Mouse (Mus musculus) frontal cortex, adult 2 months (tissue): Measurements from ENCODE around the gene Ccdc71. TPM values are rescaled to one million over a fixed set of nuclear protein-coding genes. Genes with fewer than 3 reads are reported as not detected.

Experiments used
- DNase-seq, 2 experiments: peaks; one replicate each; pipeline ENCODE4 v3.0.0; 2022; ENCODE audit warnings: low spot score in 1 of 2; ENCODE audit errors: extremely low spot score in 1 of 2
- polyA plus RNA-seq: library from polyadenylated mRNA; depleted of rRNA; stranded (reverse); fragments of >200 nt; gene quantifications from 2 replicates; pipeline ENCODE4 v1.2.3, GENCODE M21; 2012

Gene Ccdc71
- polyA plus RNA-seq, 1 experiment: 22.3 TPM

GRCm38 (mm10) chr9:108455747-108456571 lies 4.4 kb upstream of the Ccdc71 start:
- no peak for DNase-seq

DNA sequence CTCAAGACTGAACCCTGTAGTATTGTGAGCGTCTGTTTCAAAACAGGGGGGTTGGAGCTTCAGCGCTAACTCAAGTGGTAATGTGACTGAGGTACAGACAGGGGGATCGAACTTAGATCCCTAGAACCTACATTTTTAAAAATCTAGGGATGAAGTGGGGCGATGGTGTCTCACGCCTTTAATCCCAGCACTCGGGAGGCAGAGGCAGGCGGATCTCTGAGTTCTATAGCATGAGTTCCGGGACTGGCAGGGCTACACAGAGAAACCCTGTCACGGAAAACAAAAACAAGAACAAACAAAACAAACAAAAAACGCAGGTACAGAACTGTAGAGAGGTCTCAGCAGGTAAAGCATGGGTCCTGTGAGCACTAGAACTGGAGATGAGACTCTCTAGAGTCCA lies 3.4 kb upstream of the Ccdc71 start:
- DNase-seq: no peak

DNA sequence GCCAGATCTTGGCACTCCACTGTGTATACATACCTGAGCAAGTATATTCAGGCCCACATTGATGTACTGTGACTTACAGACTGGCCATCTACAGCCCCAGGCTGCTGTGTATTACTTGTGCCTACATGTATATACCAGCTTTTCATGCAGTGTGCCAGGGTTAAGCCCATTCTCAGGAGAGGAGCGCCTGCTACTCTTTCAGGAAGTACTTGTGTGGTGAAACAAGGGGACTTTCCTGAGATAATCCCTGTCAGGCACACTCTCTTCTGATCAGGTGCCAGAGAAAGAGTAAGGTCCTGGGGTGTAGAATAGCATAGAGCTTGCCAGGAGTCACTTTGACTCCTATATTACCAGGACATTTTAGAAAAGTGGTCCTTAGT lies 398 bp upstream of the Ccdc71 start:
- no peak for DNase-seq

DNA sequence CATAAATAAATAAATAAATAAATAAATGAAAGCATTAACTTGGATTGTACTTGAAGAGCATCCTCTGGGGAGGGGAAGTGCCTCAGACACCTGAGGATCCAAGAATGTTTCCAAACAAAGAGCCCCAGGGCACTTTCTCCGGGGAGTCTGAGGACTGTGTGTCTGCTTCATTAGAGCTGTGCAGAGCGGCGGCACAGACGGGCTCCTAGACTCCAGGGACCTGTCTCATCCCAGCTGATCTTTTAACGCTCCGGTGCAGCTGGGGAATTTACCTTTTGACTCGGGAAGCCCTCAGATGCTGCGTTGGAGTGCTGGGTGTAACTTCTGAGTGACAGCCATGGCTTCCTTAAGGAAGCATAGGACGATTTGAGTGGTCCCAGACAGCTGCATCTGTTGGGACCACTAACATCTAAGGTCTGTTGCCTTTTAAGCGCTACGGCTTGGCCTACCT lies 879 bp downstream of the Ccdc71 start, which contains the start of gene Klhdc8b:
TSS of gene Klhdc8b (minus strand) at position 401 of the 451 bp plus-strand sequence.
- DNase-seq: no peak

DNA sequence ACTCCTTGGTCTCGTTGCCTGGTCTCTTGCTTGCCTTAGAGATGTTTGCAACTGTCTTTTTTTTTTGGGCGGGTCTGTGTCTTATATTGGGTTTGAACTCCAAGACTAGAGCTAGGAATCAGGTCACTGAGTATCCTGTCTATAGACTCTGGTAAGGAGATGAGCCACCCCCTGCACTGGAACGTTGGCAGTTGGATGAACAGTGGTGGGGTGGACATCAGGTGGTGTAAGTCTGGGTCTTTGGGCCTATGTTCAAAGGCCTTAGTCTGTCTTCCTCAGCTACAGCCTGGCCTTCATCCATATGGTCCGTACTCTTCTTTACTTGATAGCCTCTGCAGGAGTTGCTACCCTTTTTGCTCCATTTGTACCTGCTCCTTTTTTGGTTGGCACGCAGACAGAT lies 1.3 kb downstream of the Ccdc71 start:
- no peak for DNase-seq

- DNase-seq: no peak
Measured at GRCm38 (mm10) chr9:108462192-108462591, 1.9 kb downstream of the Ccdc71 start.

- no peak for DNase-seq
Measured at GRCm38 (mm10) chr9:108463713-108464112, 3.4 kb downstream of the Ccdc71 start.

GRCm38 (mm10) chr9:108466219-108466618 lies 5.9 kb downstream of the Ccdc71 start:
- no peak for DNase-seq

DNA sequence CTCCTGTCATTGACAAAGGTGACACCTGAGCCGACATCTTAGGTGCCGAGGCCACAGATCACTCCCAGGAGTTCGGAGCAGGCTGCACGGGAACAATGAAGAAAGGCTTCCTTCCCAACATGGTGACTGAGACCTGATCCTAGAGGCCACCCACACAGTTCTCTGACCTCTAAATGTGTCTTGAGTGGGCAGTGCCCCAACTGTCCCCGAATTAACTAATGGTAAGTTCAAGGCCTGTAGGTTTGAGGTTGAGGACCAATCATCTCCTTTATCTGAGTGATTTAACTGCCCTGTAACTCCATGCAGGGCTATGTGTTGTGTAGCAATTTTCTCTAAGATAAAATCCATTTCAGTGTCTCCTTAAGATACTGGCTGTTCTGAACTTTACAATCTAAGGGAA lies 9.1 kb downstream of the Ccdc71 start:
- DNase-seq: no peak

- no peak for DNase-seq
Measured at GRCm38 (mm10) chr9:108469845-108470244, 9.5 kb downstream of the Ccdc71 start.

GRCm38 (mm10) chr9:108474528-108474927 lies 14.2 kb downstream of the Ccdc71 start:
- DNase-seq: no peak

DNA sequence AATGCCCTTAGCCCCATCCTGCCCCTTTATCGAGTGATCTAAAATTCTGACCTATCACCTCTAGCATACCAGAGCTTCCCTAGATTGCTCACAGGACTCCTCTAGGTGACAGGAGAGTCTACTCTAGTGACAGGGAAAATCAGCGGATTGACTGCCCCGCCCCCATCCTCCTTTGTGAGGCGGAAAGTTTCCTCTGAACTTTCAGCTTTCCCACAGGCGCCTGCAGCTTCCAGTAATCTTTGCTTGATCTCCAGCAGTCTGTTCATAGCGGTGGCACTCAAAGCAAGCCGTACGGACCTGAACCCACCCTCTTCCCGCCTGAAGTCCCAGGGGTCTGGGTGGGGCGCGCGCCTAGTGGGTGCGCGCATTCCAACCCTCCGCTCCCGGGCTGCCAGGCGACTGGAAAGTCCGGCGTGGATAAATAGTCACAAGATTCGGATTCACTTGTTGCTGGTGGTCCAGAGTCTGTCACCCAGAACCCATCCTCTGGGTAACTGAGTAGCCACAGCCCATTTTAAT lies 18.4 kb downstream of the Ccdc71 start:
- DNase-seq: no peak

DNA sequence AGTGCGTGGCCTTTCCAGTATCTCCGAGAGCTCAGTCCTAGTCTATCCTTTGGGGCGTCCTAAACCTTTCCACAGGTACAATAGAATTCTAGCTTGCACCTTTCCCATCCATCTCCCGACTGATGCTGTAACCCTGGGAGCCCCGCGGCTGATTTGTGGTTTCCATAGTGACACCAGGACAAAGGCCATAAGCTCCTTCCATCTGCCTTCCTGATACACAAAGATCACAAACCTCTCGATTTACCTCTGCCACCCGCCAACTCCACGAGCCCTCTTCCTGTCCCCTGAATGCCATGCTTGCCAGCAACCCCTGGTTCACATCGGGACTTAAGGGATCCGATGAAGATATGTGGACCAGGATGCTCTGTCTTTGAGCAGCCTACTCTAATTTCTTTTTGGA lies 18.9 kb downstream of the Ccdc71 start:
- DNase-seq: no peak

GRCm38 (mm10) chr9:108479721-108480351 lies 19.5 kb downstream of the Ccdc71 start, which contains the start of gene Lamb2:
TSS of gene Lamb2 (plus strand) at chr9:108479736.
- DNase-seq: peak in 1 of 2 experiments; percentile 40

GRCm38 (mm10) chr9:108480813-108481519 lies 20.6 kb downstream of the Ccdc71 start:
- DNase-seq: no peak

- DNase-seq: no peak
Measured at GRCm38 (mm10) chr9:108481520-108482210, 21.3 kb downstream of the Ccdc71 start.

DNA sequence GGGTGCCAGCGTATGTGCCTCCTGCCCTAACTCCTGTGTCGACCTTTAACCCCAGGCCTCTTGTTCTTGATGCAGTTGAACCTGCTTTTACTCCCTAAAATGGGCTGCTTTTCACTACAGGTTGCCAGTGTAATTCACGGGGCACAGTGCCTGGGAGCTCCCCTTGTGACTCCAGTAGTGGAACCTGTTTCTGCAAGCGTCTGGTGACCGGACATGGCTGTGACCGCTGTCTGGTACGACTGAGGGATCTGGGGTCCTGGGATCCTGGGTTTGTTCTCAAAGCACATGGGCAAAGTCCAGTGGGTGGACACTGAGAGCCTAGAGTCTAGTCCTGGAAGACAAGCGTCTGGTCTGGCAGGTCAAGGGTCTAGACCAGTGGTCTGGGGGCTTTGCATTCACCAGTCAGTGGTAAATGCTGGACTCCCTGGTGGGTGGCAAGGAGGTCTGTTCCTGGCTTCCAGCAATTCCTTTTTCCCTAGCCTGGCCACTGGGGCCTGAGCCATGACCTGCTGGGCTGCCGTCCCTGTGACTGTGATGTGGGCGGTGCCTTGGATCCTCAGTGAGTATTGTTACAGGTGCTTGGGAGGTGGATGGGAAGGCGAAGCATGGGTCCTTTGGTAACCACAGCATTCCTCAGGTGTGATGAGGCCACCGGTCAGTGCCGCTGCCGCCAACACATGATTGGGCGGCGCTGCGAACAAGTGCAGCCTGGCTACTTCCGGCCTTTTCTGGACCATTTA lies 22.9 kb downstream of the Ccdc71 start:
- DNase-seq: no peak

DNA sequence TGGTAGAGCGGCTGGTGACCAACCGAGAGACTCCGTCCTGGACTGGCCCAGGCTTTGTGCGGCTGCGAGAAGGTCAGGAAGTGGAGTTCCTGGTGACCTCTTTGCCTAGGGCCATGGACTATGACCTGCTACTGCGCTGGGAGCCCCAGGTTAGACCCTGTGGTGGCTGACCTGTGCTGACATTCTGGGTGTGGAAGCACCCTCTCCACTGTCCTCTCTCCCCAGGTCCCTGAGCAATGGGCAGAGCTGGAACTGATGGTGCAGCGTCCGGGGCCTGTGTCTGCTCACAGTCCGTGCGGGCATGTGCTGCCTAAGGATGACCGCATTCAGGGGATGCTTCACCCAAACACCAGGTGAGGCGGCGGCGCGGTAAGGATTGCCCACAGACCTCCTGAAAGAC lies 23.7 kb downstream of the Ccdc71 start:
- no peak for DNase-seq

- DNase-seq: no peak
Measured at GRCm38 (mm10) chr9:108485301-108485875, 25.1 kb downstream of the Ccdc71 start.
